Mouse (Mus musculus) liver, postnatal 0 days (tissue): ENCODE data around the gene Calml3. TPM values are rescaled to one million over a fixed set of nuclear protein-coding genes. Genes with fewer than 3 reads are reported as not detected.
"Not testable (repeated sequence)": the region's sequence is repeated elsewhere in the genome, so short reads cannot be mapped to it uniquely, and the experiment has no call there.

ENCODE experiments used
- ATAC-seq: fragments of 200-750 bp; cut with Nextera tagmentation; 2 replicates; pipeline ENCODE4 v1.8.0; 2017; ENCODE audit warnings: mild to moderate bottlenecking, moderate library complexity
- DNase-seq: peaks from one replicate; pipeline ENCODE4 v3.0.0-alpha.2; 2016
- H3K27ac ChIP-seq: fragments of 300-500 bp; sonication (generic); 2 replicates; pipeline ENCODE4 v1.5.1; 2014; ENCODE audit warnings: antibody characterized with exemption, moderate library complexity, mild to moderate bottlenecking, low read depth
- H3K27me3 ChIP-seq: fragments of 300-500 bp; sonication (generic); 2 replicates; pipeline ENCODE4 v1.6.1; 2014; ENCODE audit warnings: low read length, control low read depth, mixed read lengths; ENCODE audit not compliant: insufficient read depth
- H3K36me3 ChIP-seq: fragments of 300-500 bp; sonication (generic); replicated peaks from 2 replicates; pipeline ENCODE4 v1.6.1; 2014; ENCODE audit warnings: mild to moderate bottlenecking, control low read depth, low read length, moderate library complexity, mixed read lengths; ENCODE audit not compliant: insufficient read depth
- H3K4me1 ChIP-seq: fragments of 300-500 bp; sonication (generic); 2 replicates; pipeline ENCODE4 v1.6.1; 2014; ENCODE audit warnings: antibody characterized with exemption, mild to moderate bottlenecking, control low read depth; ENCODE audit not compliant: insufficient read depth
- H3K4me2 ChIP-seq: fragments of 300-500 bp; sonication (generic); 2 replicates; pipeline ENCODE4 v1.6.1; 2014; ENCODE audit warnings: low read depth, mild to moderate bottlenecking, low read length, moderate library complexity, mixed read lengths
- H3K4me3 ChIP-seq: fragments of 300-500 bp; sonication (generic); 2 replicates; pipeline ENCODE4 v1.5.1; 2014; ENCODE audit warnings: low read depth, low read length
- H3K9ac ChIP-seq: fragments of 300-500 bp; sonication (generic); replicated peaks from 2 replicates; pipeline ENCODE4 v1.6.1; 2014; ENCODE audit warnings: mild to moderate bottlenecking, moderate library complexity
- H3K9me3 ChIP-seq: fragments of 300-500 bp; sonication (generic); 2 replicates; pipeline ENCODE4 v1.6.1; 2016; ENCODE audit warnings: mild to moderate bottlenecking, control low read depth, low read length, mixed read lengths
- CTCF ChIP-seq: sonication (generic); IDR thresholded peaks from 2 replicates; pipeline ENCODE4 v1.5.1; 2016; ENCODE audit warnings: antibody characterized with exemption, low read depth
- EP300 ChIP-seq: IDR thresholded peaks from 2 replicates; pipeline ENCODE4 v1.6.1; 2016; ENCODE audit warnings: antibody characterized with exemption, low read depth, mild to moderate bottlenecking
- WGBS: fragments of 180-500 bp; shearing (Covaris S2); extraction: QIAGEN DNeasy Blood & Tissue Kit; methylation state at CpG from one replicate; pipeline ENCODE4 v1.1.7; 2014; ENCODE audit not compliant: insufficient replicate concordance; 5-methylcytosine and 5-hydroxymethylcytosine counted together
- polyA plus RNA-seq: library from polyadenylated mRNA; unstranded; fragments of >200 nt; fragmentation: Nextera tagmentation; extraction: Ambion mirVana; gene quantifications from 2 replicates; pipeline ENCODE4 v1.2.1, GENCODE M21; 2015

The Calml3 gene
- polyA plus RNA-seq, result not detected in 2 replicates

DNA sequence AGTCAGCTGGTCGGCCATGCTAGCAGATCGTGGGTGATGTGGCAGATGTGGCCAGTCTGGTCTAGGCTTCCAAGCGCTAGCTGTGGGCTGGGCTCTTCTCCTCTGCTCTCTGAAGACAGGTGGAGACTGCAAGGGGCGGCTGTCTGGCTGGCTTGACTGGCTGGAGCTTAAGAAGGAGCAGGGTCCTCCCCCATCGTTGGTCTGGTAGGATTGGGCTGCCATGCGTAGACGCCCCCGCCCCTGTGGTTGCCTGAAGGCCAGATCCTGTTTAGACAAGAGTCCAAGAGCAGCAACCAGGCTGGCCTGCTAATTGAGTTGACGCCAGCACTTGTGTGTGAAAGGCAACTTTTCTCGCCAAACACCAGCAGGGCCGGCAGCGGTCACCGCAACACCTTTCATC, at the start of gene Calml3:
Gene Calml3 (minus strand): TSS at position 131 of the 400 bp plus-strand sequence.
- Histone ChIP-seq H3K4me1 (0 out of 2 replicates have a peak, but pooled peaks cover 6% of the 10 kb centered on the region), H3K9me3 (no peaks in the 10 kb centered on the region), H3K4me2 (no peak within 1 kb of the TSS), H3K4me3 (no peak within 1 kb of the TSS), H3K27ac (no peak within 1 kb of the TSS), H3K36me3 (no peaks in the 10 kb centered on the region), H3K27me3 (no peaks in the 10 kb centered on the region), H3K9ac (no peak within 1 kb of the TSS)
- DNase-seq (no peak), ATAC-seq (no peak)
- TF ChIP-seq CTCF, result no peak
- TF ChIP-seq EP300, result no peak
- WGBS, result 77% methylated on average over 13 of the region's 13 CpGs

DNA sequence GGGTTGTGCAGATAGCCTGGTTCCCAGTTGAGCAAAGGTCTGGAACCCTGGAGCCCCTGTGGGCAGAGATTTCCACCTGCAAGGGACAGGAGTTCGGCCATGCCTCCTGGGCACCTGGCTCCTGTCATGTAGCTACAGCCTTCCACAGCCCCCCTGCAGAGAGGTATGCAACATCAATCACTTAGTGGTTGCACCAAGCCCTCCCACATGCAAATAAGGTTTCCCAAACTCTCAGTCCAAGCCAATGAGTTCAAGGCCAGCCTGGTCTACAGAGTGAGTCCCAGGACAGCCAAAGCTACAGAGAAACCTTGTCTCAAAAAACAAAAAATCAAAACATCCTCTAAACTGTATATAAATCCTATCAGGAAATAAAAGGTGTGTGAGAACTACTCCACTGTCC, 46.2 kb upstream of the Calml3 start:
- no peaks in the 10 kb centered on the region for H3K27me3 ChIP-seq
- no peak for TF ChIP-seq CTCF
- TF ChIP-seq EP300, result no peak
- no peak overlapping the region for H3K27ac ChIP-seq
- no peaks in the 10 kb centered on the region for H3K4me1 ChIP-seq
- 71% methylated on average over 1 of the region's 1 CpGs for WGBS
- no peak overlapping the region for H3K4me3 ChIP-seq
- no peak for DNase-seq
- no peak overlapping the region for H3K4me2 ChIP-seq
- ATAC-seq, result no peak
- H3K9me3 ChIP-seq, result no peaks in the 10 kb centered on the region
- no peak overlapping the region for H3K9ac ChIP-seq
- H3K36me3 ChIP-seq, result no peaks in the 10 kb centered on the region

DNA sequence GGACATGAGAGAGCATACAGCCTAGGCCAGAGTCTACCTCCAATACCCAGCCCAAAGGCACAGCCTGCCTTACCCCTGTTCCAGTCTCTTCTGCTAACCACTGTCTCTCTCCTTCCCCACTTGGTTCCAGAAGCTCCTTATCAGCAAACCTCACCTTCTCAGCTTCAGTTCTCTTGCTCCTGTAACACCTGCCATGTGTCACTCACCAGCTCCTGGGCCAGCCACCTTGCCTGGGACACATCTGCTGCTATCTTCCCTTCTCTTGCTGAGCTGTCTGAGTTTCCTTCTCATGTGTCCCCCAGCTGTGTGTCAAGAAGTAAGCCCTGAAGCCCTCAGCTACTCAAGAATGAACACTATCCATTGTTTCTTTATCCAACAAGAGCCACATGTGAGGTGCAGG, 36.5 kb upstream of the Calml3 start:
- not testable (repeated sequence) for ATAC-seq, H3K9me3 ChIP-seq, H3K4me2 ChIP-seq, H3K4me3 ChIP-seq, DNase-seq, H3K27me3 ChIP-seq, H3K4me1 ChIP-seq, H3K36me3 ChIP-seq, H3K9ac ChIP-seq, H3K27ac ChIP-seq

GRCm38 (mm10) chr13:3837312-3837807, 33.2 kb upstream of the Calml3 start, which contains the start of gene Calm4:
TSS of gene Calm4 (plus strand) at chr13:3837757.
- not testable (repeated sequence) for ATAC-seq, H3K9ac ChIP-seq, H3K36me3 ChIP-seq, DNase-seq, H3K27me3 ChIP-seq, H3K9me3 ChIP-seq, H3K4me3 ChIP-seq, H3K4me2 ChIP-seq, H3K4me1 ChIP-seq, H3K27ac ChIP-seq

GRCm38 (mm10) chr13:3833644-3834043, 29.5 kb upstream of the Calml3 start:
- H3K4me1 ChIP-seq, H3K27me3 ChIP-seq, H3K9me3 ChIP-seq, H3K9ac ChIP-seq, H3K4me3 ChIP-seq, H3K27ac ChIP-seq, H3K4me2 ChIP-seq, H3K36me3 ChIP-seq, DNase-seq: not testable (repeated sequence)
- 0 out of 2 replicates have a peak, but pooled peaks have one; percentile 33 for ATAC-seq

DNA sequence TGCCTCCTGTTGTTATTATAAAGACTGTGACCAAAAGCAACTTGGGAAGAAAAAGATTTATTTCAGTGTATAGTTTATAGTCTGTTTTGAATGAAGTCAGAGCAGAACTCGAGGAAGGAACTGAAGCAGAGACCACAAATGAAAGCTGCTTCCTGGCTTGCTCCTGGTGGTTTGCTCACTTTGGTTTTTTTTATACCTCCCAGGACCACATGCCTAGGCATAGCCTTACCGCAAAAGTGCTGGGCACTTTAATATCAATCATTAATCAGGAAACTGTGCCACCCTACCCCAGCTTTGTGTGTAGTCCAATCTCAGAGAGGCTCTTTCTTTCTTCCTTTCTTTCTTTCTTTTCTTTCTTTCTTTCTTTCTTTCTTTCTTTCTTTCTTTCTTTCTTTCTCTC, 28.3 kb upstream of the Calml3 start:
- no peaks in the 10 kb centered on the region for H3K27me3 ChIP-seq
- H3K9ac ChIP-seq, result no peak overlapping the region
- 25% methylated on average over 2 of the region's 2 CpGs for WGBS
- no peak for ATAC-seq
- H3K27ac ChIP-seq, result no peak overlapping the region
- no peak for TF ChIP-seq EP300
- no peak for TF ChIP-seq CTCF
- no peak overlapping the region for H3K4me2 ChIP-seq
- H3K4me1 ChIP-seq, result no peaks in the 10 kb centered on the region
- no peak overlapping the region for H3K4me3 ChIP-seq
- H3K9me3 ChIP-seq, result no peaks in the 10 kb centered on the region
- DNase-seq, result no peak
- H3K36me3 ChIP-seq, result no peaks in the 10 kb centered on the region

- no peak overlapping the region for H3K27ac ChIP-seq
- ATAC-seq, result no peak
Measured at GRCm38 (mm10) chr13:3831994-3832393, 27.9 kb upstream of the Calml3 start.

More at GRCm38 (mm10) chr13:3831994-3832393, 27.9 kb upstream of the Calml3 start:
- Histone ChIP-seq H3K4me2 (no peak overlapping the region), H3K4me1 (no peaks in the 10 kb centered on the region), H3K9me3 (no peaks in the 10 kb centered on the region), H3K36me3 (no peaks in the 10 kb centered on the region), H3K27me3 (no peaks in the 10 kb centered on the region), H3K4me3 (no peak overlapping the region), H3K9ac (no peak overlapping the region)
- no peak for DNase-seq
- TF ChIP-seq EP300, result no peak
- no peak for TF ChIP-seq CTCF
- 50% methylated on average over 1 of the region's 1 CpGs for WGBS
